Mouse (Mus musculus) CH12.LX (cell line): ENCODE measurements around the gene Gp9. TPM values are rescaled to one million over a fixed set of nuclear protein-coding genes. Genes with fewer than 3 reads are reported as not detected.

Experiments
- DNase-seq: peaks from one replicate; pipeline ENCODE4 v3.0.0-alpha.2; 2013; ENCODE audit errors: extremely low read depth
- H3K27ac ChIP-seq: 2 replicates; pipeline ENCODE4 v1.5.1; 2012; ENCODE audit warnings: low read depth, mild to moderate bottlenecking, control low read depth, moderate library complexity; ENCODE audit not compliant: insufficient read depth
- H3K27me3 ChIP-seq: replicated peaks from 2 replicates; pipeline ENCODE3; 2012; ENCODE audit warnings: inconsistent platforms
- H3K36me3 ChIP-seq, 2 experiments: replicated peaks in 1 of 2; 2 replicates each; pipeline versions ENCODE3 to v1.6.1; 2012; ENCODE audit warnings: inconsistent platforms in 1 of 2, low read length in 1 of 2, mild to moderate bottlenecking in 1 of 2, mixed read lengths in 1 of 2, moderate library complexity in 1 of 2; ENCODE audit not compliant: control insufficient read depth in 1 of 2, insufficient read depth in 1 of 2
- H3K4me1 ChIP-seq, 2 experiments: 2 replicates each; pipeline ENCODE4 v1.6.1; 2012; ENCODE audit warnings: inconsistent platforms in 1 of 2, moderate library complexity in 1 of 2; ENCODE audit not compliant: insufficient read depth in 2 of 2, control insufficient read depth in 1 of 2
- H3K4me2 ChIP-seq: 2 replicates; pipeline ENCODE4 v1.6.1; 2012; ENCODE audit warnings: low read depth, mild to moderate bottlenecking, control low read depth; ENCODE audit not compliant: poor library complexity, insufficient read depth, severe bottlenecking
- H3K4me3 ChIP-seq, 3 experiments: fragments of 150-350 bp in 1 of 3; sonication (generic) in 1 of 3; replicated peaks in 1 of 3; 2 replicates each; pipeline versions ENCODE3 to v1.5.1; 2011 to 2012; ENCODE audit warnings: low read depth in 2 of 3, low read length in 2 of 3, mild to moderate bottlenecking in 2 of 3, moderate library complexity in 2 of 3, control low read depth in 1 of 3, improper control_type of control experiment in 1 of 3, inconsistent platforms in 1 of 3, mixed read lengths in 1 of 3; ENCODE audit not compliant: poor library complexity in 1 of 3
- H3K79me2 ChIP-seq: replicated peaks from 2 replicates; pipeline ENCODE4 v1.6.1; 2012; ENCODE audit warnings: mild to moderate bottlenecking, moderate library complexity; ENCODE audit not compliant: control insufficient read depth, poor library complexity, insufficient read depth, severe bottlenecking; ENCODE audit errors: extremely low read depth
- H3K9ac ChIP-seq: 2 replicates; pipeline ENCODE4 v1.6.1; 2012; ENCODE audit warnings: low read depth, mild to moderate bottlenecking, control low read depth, moderate library complexity; ENCODE audit not compliant: insufficient read depth
- H3K9me3 ChIP-seq: replicated peaks from 2 replicates; pipeline ENCODE3; 2012; ENCODE audit warnings: low read length, inconsistent platforms, mixed read lengths
- CHD2 ChIP-seq: IDR thresholded peaks from 2 replicates; pipeline ENCODE4 v1.6.1; 2011; ENCODE audit warnings: low read length, improper control_type of control experiment
- CTCF ChIP-seq, 2 experiments: IDR thresholded peaks in 1 of 2; conservative IDR thresholded peaks in 1 of 2; 2 replicates each; pipeline ENCODE4 v1.5.1; 2011 to 2012; ENCODE audit warnings: low read depth in 2 of 2, low read length in 2 of 2, improper control_type of control experiment in 1 of 2, inconsistent platforms in 1 of 2, mild to moderate bottlenecking in 1 of 2, moderate library complexity in 1 of 2
- ETS1 ChIP-seq: conservative IDR thresholded peaks from 2 replicates; pipeline ENCODE4 v1.6.1; 2012; ENCODE audit warnings: low read depth, mild to moderate bottlenecking, inconsistent platforms, low read length, improper control_type of control experiment, moderate library complexity
- HCFC1 ChIP-seq: IDR thresholded peaks from 2 replicates; pipeline ENCODE4 v1.6.1; 2012; ENCODE audit warnings: low read depth, mild to moderate bottlenecking, inconsistent platforms, low read length, improper control_type of control experiment
- JUND ChIP-seq: conservative IDR thresholded peaks from 2 replicates; pipeline ENCODE4 v1.6.1; 2011; ENCODE audit warnings: low read depth, low read length, improper control_type of control experiment
- KAT2A ChIP-seq: IDR thresholded peaks from 2 replicates; pipeline ENCODE4 v1.6.1; 2012; ENCODE audit warnings: low read length, improper control_type of control experiment, inconsistent platforms; ENCODE audit not compliant: insufficient replicate concordance
- MAFK ChIP-seq: IDR thresholded peaks from 2 replicates; pipeline ENCODE4 v1.6.1; 2011; ENCODE audit warnings: low read length, improper control_type of control experiment; ENCODE audit not compliant: insufficient replicate concordance
- MAX ChIP-seq: IDR thresholded peaks from 2 replicates; pipeline ENCODE4 v1.6.1; 2011; ENCODE audit warnings: low read length, improper control_type of control experiment
- NELFE ChIP-seq: IDR thresholded peaks from 2 replicates; pipeline ENCODE4 v1.6.1; 2011; ENCODE audit warnings: low read depth, low read length, improper control_type of control experiment
- NRF1 ChIP-seq: IDR thresholded peaks from 2 replicates; pipeline ENCODE4 v1.6.1; 2014; ENCODE audit warnings: low read depth, mild to moderate bottlenecking, inconsistent platforms, low read length, improper control_type of control experiment, moderate library complexity
- PAX5 ChIP-seq: IDR thresholded peaks from 2 replicates; pipeline ENCODE4 v1.6.1; 2012; ENCODE audit warnings: low read length, inconsistent platforms, mixed read lengths
- POLR2AphosphoS2 ChIP-seq: IDR thresholded peaks from 2 replicates; pipeline ENCODE4 v1.6.1; 2011; ENCODE audit warnings: low read depth, low read length, improper control_type of control experiment
- SIN3A ChIP-seq: IDR thresholded peaks from 2 replicates; pipeline ENCODE4 v1.6.1; 2012; ENCODE audit warnings: low read length, improper control_type of control experiment, inconsistent platforms
- SMC3 ChIP-seq: IDR thresholded peaks from 2 replicates; pipeline ENCODE4 v1.6.1; 2011; ENCODE audit warnings: low read depth, low read length, improper control_type of control experiment
- TBP ChIP-seq: conservative IDR thresholded peaks from 2 replicates; pipeline ENCODE4 v1.6.1; 2011; ENCODE audit warnings: low read depth, low read length, improper control_type of control experiment
- TCF12 ChIP-seq: IDR thresholded peaks from 2 replicates; pipeline ENCODE4 v1.6.1; 2014; ENCODE audit warnings: low read depth, mild to moderate bottlenecking, inconsistent platforms, low read length, improper control_type of control experiment
- ZC3H11A ChIP-seq: IDR thresholded peaks from 2 replicates; pipeline ENCODE4 v1.6.1; 2012; ENCODE audit warnings: low read depth, mild to moderate bottlenecking, inconsistent platforms, low read length, improper control_type of control experiment
- dilution Hi-C: fragments of 300-500 bp; cut with MboI; formaldehyde crosslinking; loops from 2 replicates; pipeline ENCODE4 v1.14.3; 2020; ENCODE audit warnings: low sequenced_read_pairs; ENCODE audit not compliant: extremely low pct_unique_long_range_greater_than_20kb, extremely low pct_ligation_motif_present
- in situ Hi-C: fragments of 300-500 bp; cut with MboI; formaldehyde crosslinking; loops from 3 replicates; pipeline ENCODE4 v1.14.3; 2019; ENCODE audit warnings: low sequenced_read_pairs, low pct_ligation_motif_present, low pct_unique_long_range_greater_than_20kb, mixed read lengths
- polyA plus RNA-seq: library from polyadenylated mRNA; unstranded; fragments of >175 nt; gene quantifications from 2 replicates; pipeline ENCODE4 v1.2.1, GENCODE M21; 2012; ENCODE audit warnings: low read depth; ENCODE audit not compliant: insufficient read length
- total RNA-seq, 2 experiments: library from RNA; depleted of rRNA; stranded (reverse); fragments of 300-350 nt in 1 of 2; fragments of >200 nt in 1 of 2; gene quantifications; 2 replicates each; pipeline ENCODE4 v1.2.3; 2012 to 2014

Gene Gp9
- total and polyA plus RNA-seq, 3 experiments = not detected

GRCm38 (mm10) chr6:87744632-87745031, 33.2 kb upstream of the Gp9 start:
- Histone ChIP-seq H3K36me3 (peaks cover 0 to 3% of the 10 kb centered on the region in 2 experiments), H3K27ac (no peak overlapping the region), H3K9ac (no peak overlapping the region), H3K79me2 (no peaks in the 10 kb centered on the region), H3K9me3 (no peaks in the 10 kb centered on the region), H3K27me3 (no peaks in the 10 kb centered on the region), H3K4me2 (no peak overlapping the region), H3K4me1 (peaks cover 27 to 63% of the 10 kb centered on the region in 2 experiments), H3K4me3 (no peak overlapping the region)
- dilution Hi-C loops (no loop called here), in situ Hi-C loops (no loop called here)
- TF ChIP-seq SMC3 (no peak), PAX5 (no peak), TCF12 (no peak), ETS1 (no peak), POLR2AphosphoS2 (no peak), CTCF (conservative IDR thresholded peaks at IDR 0.05 in 1 of 2, IDR thresholded peaks at IDR 0.05 in 1 of 2; ENCODE audit: low read depth in 2 of 2, low read length in 2 of 2) (no peak), JUND (no peak), NELFE (no peak), SIN3A (no peak), TBP (no peak), ZC3H11A (no peak), MAX (no peak), KAT2A (no peak), HCFC1 (no peak), MAFK (no peak)
- DNase-seq = no peak

- peaks cover 27 to 69% of the 10 kb centered on the region in 2 experiments for H3K4me1 ChIP-seq
- no peak for DNase-seq
- H3K9me3 ChIP-seq = no peaks in the 10 kb centered on the region
- no peak overlapping the region for H3K4me3 ChIP-seq
- in situ Hi-C loops = no loop called here
- dilution Hi-C loops = no loop called here
- H3K9ac ChIP-seq = no peak overlapping the region
- no peaks in the 10 kb centered on the region for H3K79me2 ChIP-seq
- no peak overlapping the region for H3K4me2 ChIP-seq
- H3K36me3 ChIP-seq = peaks cover 0 to 3% of the 10 kb centered on the region in 2 experiments
- no peaks in the 10 kb centered on the region for H3K27me3 ChIP-seq
- no peak overlapping the region for H3K27ac ChIP-seq
- no peak for TF ChIP-seq NRF1
- 0 out of 2 replicates have a peak, but pooled peaks have one; percentile 20 for TF ChIP-seq CHD2
These were observed 32.6 kb upstream of the Gp9 start for GRCm38 (mm10) chr6:87745301-87745700.
